Mouse (Mus musculus) kidney, embryonic 14.5 days (tissue): ENCODE results near the gene Chd4. TPM values are rescaled to one million over a fixed set of nuclear protein-coding genes. Genes with fewer than 3 reads are reported as not detected.

ENCODE experiments used
- ATAC-seq: fragments of 200-750 bp; cut with Nextera tagmentation; 2 replicates; pipeline ENCODE4 v1.8.0; 2017; ENCODE audit warnings: moderate number of reproducible peaks, mild to moderate bottlenecking, moderate TSS enrichment, moderate library complexity; ENCODE audit not compliant: low FRiP score, low TSS enrichment
- H3K27ac ChIP-seq: fragments of 300-500 bp; sonication (generic); 2 replicates; pipeline ENCODE4 v1.5.1; 2014; ENCODE audit warnings: low read depth, mild to moderate bottlenecking, low read length, moderate library complexity, mixed read lengths
- H3K27me3 ChIP-seq: fragments of 300-500 bp; sonication (generic); 2 replicates; pipeline ENCODE4 v1.6.1; 2014; ENCODE audit warnings: mild to moderate bottlenecking, low read length; ENCODE audit not compliant: control insufficient read depth, insufficient read depth
- H3K36me3 ChIP-seq: fragments of 300-500 bp; sonication (generic); 2 replicates; pipeline ENCODE4 v1.6.1; 2014; ENCODE audit warnings: low read length, mixed read lengths; ENCODE audit not compliant: control insufficient read depth, insufficient read depth
- H3K4me1 ChIP-seq: fragments of 300-500 bp; sonication (generic); 2 replicates; pipeline ENCODE4 v1.6.1; 2014; ENCODE audit warnings: low read length, mixed read lengths; ENCODE audit not compliant: control insufficient read depth, insufficient read depth
- H3K4me2 ChIP-seq: fragments of 300-500 bp; sonication (generic); replicated peaks from 2 replicates; pipeline ENCODE4 v1.6.1; 2014; ENCODE audit warnings: low read depth, mild to moderate bottlenecking, low read length
- H3K4me3 ChIP-seq: fragments of 300-500 bp; sonication (generic); 2 replicates; pipeline ENCODE4 v1.5.1; 2014; ENCODE audit warnings: mild to moderate bottlenecking, low read length
- H3K9ac ChIP-seq: fragments of 300-500 bp; sonication (generic); 2 replicates; pipeline ENCODE4 v1.6.1; 2014; ENCODE audit warnings: low read depth, mild to moderate bottlenecking, low read length, moderate library complexity
- H3K9me3 ChIP-seq: fragments of 300-500 bp; sonication (generic); 2 replicates; pipeline ENCODE4 v1.6.1; 2016; ENCODE audit warnings: low read length; ENCODE audit not compliant: control insufficient read depth
- WGBS: fragments of 180-500 bp; shearing (Covaris S2); extraction: QIAGEN DNeasy Blood & Tissue Kit; methylation state at CpG from one replicate; pipeline ENCODE4 v1.1.7; 2014; 5-methylcytosine and 5-hydroxymethylcytosine counted together
- polyA plus RNA-seq: library from polyadenylated mRNA; unstranded; fragments of >200 nt; fragmentation: Nextera tagmentation; extraction: Ambion mirVana; gene quantifications from 2 replicates; pipeline ENCODE4 v1.2.1, GENCODE M21; 2014

The Chd4 gene
- polyA plus RNA-seq, 1 experiment from 2014 or later = 106 TPM

- peaks cover 65% of the 10 kb centered on the region for H3K36me3 ChIP-seq
These were observed 68.2 kb downstream of the Chd4 start for GRCm38 (mm10) chr6:125163801-125164657.

GRCm38 (mm10) chr6:125164672-125165327 is 69.0 kb downstream of the Chd4 start:
- no peaks in the 10 kb centered on the region for H3K27me3 ChIP-seq
- under 1% methylated on average over 39 of the region's 39 CpGs for WGBS
- H3K27ac ChIP-seq = peak overlapping the region; percentile 83
- H3K4me1 ChIP-seq = peaks cover 24% of the 10 kb centered on the region
- H3K4me2 ChIP-seq = peak overlapping the region; percentile 54
- no peaks in the 10 kb centered on the region for H3K9me3 ChIP-seq
- H3K4me3 ChIP-seq = peak overlapping the region; percentile 74
- H3K9ac ChIP-seq = peak overlapping the region; percentile 89
- H3K36me3 ChIP-seq = peaks cover 65% of the 10 kb centered on the region
- peak; percentile 18 for ATAC-seq

More at GRCm38 (mm10) chr6:125163801-125164657, 68.2 kb downstream of the Chd4 start:
- H3K9me3 ChIP-seq = no peaks in the 10 kb centered on the region
- no peaks in the 10 kb centered on the region for H3K27me3 ChIP-seq
- H3K27ac ChIP-seq = peak overlapping the region; percentile 83; the same call in 1 of the 2 replicates
- 3% methylated on average over 20 of the region's 20 CpGs for WGBS
- peak overlapping the region; percentile 74 for H3K4me3 ChIP-seq
- no peak for ATAC-seq
- peak overlapping the region; percentile 89 for H3K9ac ChIP-seq
- H3K4me1 ChIP-seq = peaks cover 24% of the 10 kb centered on the region
- H3K4me2 ChIP-seq = peak overlapping the region; percentile 54

- H3K4me1 ChIP-seq = peaks cover 24% of the 10 kb centered on the region
- peak; percentile 92 for ATAC-seq
- no peaks in the 10 kb centered on the region for H3K27me3 ChIP-seq
- H3K9ac ChIP-seq = peak overlapping the region; percentile 89
- peak overlapping the region; percentile 74 for H3K4me3 ChIP-seq
- H3K4me2 ChIP-seq = peak overlapping the region; percentile 54
- H3K36me3 ChIP-seq = peaks cover 65% of the 10 kb centered on the region
- H3K27ac ChIP-seq = peak overlapping the region; percentile 83
- no peaks in the 10 kb centered on the region for H3K9me3 ChIP-seq
- WGBS = under 1% methylated on average over 32 of the region's 36 CpGs
These were observed 69.6 kb downstream of the Chd4 start for GRCm38 (mm10) chr6:125165328-125165891.

GRCm38 (mm10) chr6:125166051-125166751 is 70.4 kb downstream of the Chd4 start, which contains the start of gene Gapdh:
TSS of gene Gapdh (minus strand) at chr6:125166467.
- Histone ChIP-seq H3K27me3 (no peaks in the 10 kb centered on the region), H3K9ac (peak within 1 kb of the TSS; percentile 89), H3K4me3 (peak within 1 kb of the TSS; percentile 74), H3K27ac (peak within 1 kb of the TSS; percentile 83), H3K36me3 (peaks cover 65% of the 10 kb centered on the region), H3K4me1 (peaks cover 24% of the 10 kb centered on the region), H3K4me2 (peak within 1 kb of the TSS; percentile 54), H3K9me3 (no peaks in the 10 kb centered on the region)
- peak; percentile 67 for ATAC-seq
- 0% methylated on average over 18 of the region's 18 CpGs for WGBS

GRCm38 (mm10) chr6:125166861-125167650 is 71.3 kb downstream of the Chd4 start:
- H3K4me3 ChIP-seq = peak overlapping the region; percentile 74; the same call in 1 of the 2 replicates
- peaks cover 24% of the 10 kb centered on the region for H3K4me1 ChIP-seq
- ATAC-seq = peak; percentile 4; the same call in 1 of the 2 replicates
- peak overlapping the region; percentile 55; the same call in 1 of the 2 replicates for H3K9ac ChIP-seq
- no peaks in the 10 kb centered on the region for H3K9me3 ChIP-seq
- H3K27me3 ChIP-seq = no peaks in the 10 kb centered on the region
- H3K4me2 ChIP-seq = peak overlapping the region; percentile 54
- H3K36me3 ChIP-seq = peaks cover 68% of the 10 kb centered on the region
- H3K27ac ChIP-seq = peak overlapping the region; percentile 79
- WGBS = 17% methylated on average over 10 of the region's 10 CpGs

- Histone ChIP-seq H3K4me3 (no peak overlapping the region), H3K4me2 (no peak overlapping the region), H3K27ac (no peak overlapping the region), H3K36me3 (peaks cover 71% of the 10 kb centered on the region), H3K9ac (no peak overlapping the region), H3K4me1 (peaks cover 24% of the 10 kb centered on the region), H3K27me3 (no peaks in the 10 kb centered on the region), H3K9me3 (no peaks in the 10 kb centered on the region)
- no peak for ATAC-seq
- WGBS = 90% methylated on average over 14 of the region's 14 CpGs
These were observed 72.3 kb downstream of the Chd4 start for GRCm38 (mm10) chr6:125168086-125168485.

GRCm38 (mm10) chr6:125170194-125170593 is 74.4 kb downstream of the Chd4 start:
- Histone ChIP-seq H3K9me3 (no peaks in the 10 kb centered on the region), H3K9ac (no peak overlapping the region), H3K4me1 (peaks cover 15% of the 10 kb centered on the region), H3K36me3 (peaks cover 82% of the 10 kb centered on the region), H3K4me3 (no peak overlapping the region), H3K27ac (no peak overlapping the region), H3K4me2 (no peak overlapping the region), H3K27me3 (no peaks in the 10 kb centered on the region)
- ATAC-seq = no peak
- 82% methylated on average over 6 of the region's 6 CpGs for WGBS

GRCm38 (mm10) chr6:125172474-125172873 is 76.7 kb downstream of the Chd4 start:
- no peak overlapping the region for H3K27ac ChIP-seq
- no peak for ATAC-seq
- H3K4me2 ChIP-seq = no peak overlapping the region
- peaks cover 99% of the 10 kb centered on the region for H3K36me3 ChIP-seq
- 97% methylated on average over 2 of the region's 2 CpGs for WGBS
- no peaks in the 10 kb centered on the region for H3K27me3 ChIP-seq
- no peak overlapping the region for H3K4me3 ChIP-seq
- H3K4me1 ChIP-seq = peaks cover 2% of the 10 kb centered on the region
- no peaks in the 10 kb centered on the region for H3K9me3 ChIP-seq
- H3K9ac ChIP-seq = no peak overlapping the region
